Mouse (Mus musculus): ENCODE measurements around the gene Cacna2d1. TPM values are rescaled to one million over a fixed set of nuclear protein-coding genes. Genes with fewer than 3 reads are reported as not detected.

Gene Cacna2d1
- polyA plus RNA-seq, 2 experiments: 25.0 to 26.0 TPM

DNA sequence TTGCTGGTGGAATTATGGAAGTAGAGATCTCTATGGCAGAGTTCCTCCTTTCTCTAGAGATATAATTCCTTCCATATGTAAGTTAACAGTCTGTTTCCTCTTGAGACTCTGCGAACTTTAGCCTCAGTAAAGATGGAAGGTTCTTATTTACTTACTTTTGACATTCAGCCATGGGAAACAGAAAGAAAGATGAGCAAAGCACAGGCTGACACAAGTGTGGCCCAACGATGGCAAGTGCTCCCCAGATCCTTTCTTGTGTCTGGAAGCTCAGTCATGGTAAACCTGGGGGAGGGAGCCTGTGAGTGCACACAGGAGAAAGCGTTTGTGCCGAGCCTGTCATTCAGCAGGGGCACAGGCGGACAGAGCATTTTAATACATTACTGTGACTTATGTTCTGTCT, 48.9 kb downstream of the Cacna2d1 start:
- Histone ChIP-seq H3K27ac (replicated peaks; ENCODE audit: low read depth, low read length) (no peak overlapping the region), H3K4me3 (replicated peaks; ENCODE audit: low read length) (no peak overlapping the region), H3K9ac (ENCODE audit: low read depth, low read length, severe bottlenecking) (no peak overlapping the region), H3K36me3 (ENCODE audit: control insufficient read depth, insufficient read depth, low read length) (no peaks in the 10 kb centered on the region), H3K4me2 (replicated peaks; ENCODE audit: low read depth, low read length, severe bottlenecking) (no peak overlapping the region; the same call in 1 of the 2 replicates), H3K9me3 (ENCODE audit: control insufficient read depth, low read length) (no peaks in the 10 kb centered on the region), H3K27me3 (ENCODE audit: control insufficient read depth, insufficient read depth, low read length) (no peaks in the 10 kb centered on the region), H3K4me1 (ENCODE audit: control insufficient read depth, insufficient read depth, low read length) (peaks cover 8% of the 10 kb centered on the region; the same call in 1 of the 2 replicates)
- ATAC-seq (ENCODE audit: low FRiP score, low read depth): no peak
- DNase-seq (ENCODE audit: low spot score): no peak
- no peak for TF ChIP-seq POLR2A (IDR thresholded peaks at IDR 0.05; ENCODE audit: borderline replicate concordance, extremely low read depth, insufficient read depth, insufficient read length)
- 15% methylated on average over 5 of the region's 5 CpGs for WGBS

GRCm38 (mm10) chr5:15985228-15985858, 50.9 kb downstream of the Cacna2d1 start:
- H3K36me3 ChIP-seq (ENCODE audit: control insufficient read depth, insufficient read depth, low read length): no peaks in the 10 kb centered on the region
- WGBS: 86% methylated on average over 7 of the region's 7 CpGs
- H3K4me2 ChIP-seq (replicated peaks; ENCODE audit: low read depth, low read length, severe bottlenecking): no peak overlapping the region
- ATAC-seq (ENCODE audit: low FRiP score, low read depth): no peak
- no peak overlapping the region for H3K4me3 ChIP-seq (replicated peaks; ENCODE audit: low read length)
- no peak overlapping the region for H3K9ac ChIP-seq (ENCODE audit: low read depth, low read length, severe bottlenecking)
- no peak for TF ChIP-seq POLR2A (IDR thresholded peaks at IDR 0.05; ENCODE audit: borderline replicate concordance, extremely low read depth, insufficient read depth, insufficient read length)
- DNase-seq (ENCODE audit: low spot score): no peak
- H3K27me3 ChIP-seq (ENCODE audit: control insufficient read depth, insufficient read depth, low read length): no peaks in the 10 kb centered on the region
- H3K4me1 ChIP-seq (ENCODE audit: control insufficient read depth, insufficient read depth, low read length): peaks cover 8% of the 10 kb centered on the region; the same call in 1 of the 2 replicates
- H3K27ac ChIP-seq (replicated peaks; ENCODE audit: low read depth, low read length): no peak overlapping the region
- H3K9me3 ChIP-seq (ENCODE audit: control insufficient read depth, low read length): no peaks in the 10 kb centered on the region

GRCm38 (mm10) chr5:15985901-15986300, 51.4 kb downstream of the Cacna2d1 start:
- 60% methylated on average over 4 of the region's 4 CpGs for WGBS
- TF ChIP-seq POLR2A (IDR thresholded peaks at IDR 0.05; ENCODE audit: borderline replicate concordance, extremely low read depth, insufficient read depth, insufficient read length): no peak

DNA sequence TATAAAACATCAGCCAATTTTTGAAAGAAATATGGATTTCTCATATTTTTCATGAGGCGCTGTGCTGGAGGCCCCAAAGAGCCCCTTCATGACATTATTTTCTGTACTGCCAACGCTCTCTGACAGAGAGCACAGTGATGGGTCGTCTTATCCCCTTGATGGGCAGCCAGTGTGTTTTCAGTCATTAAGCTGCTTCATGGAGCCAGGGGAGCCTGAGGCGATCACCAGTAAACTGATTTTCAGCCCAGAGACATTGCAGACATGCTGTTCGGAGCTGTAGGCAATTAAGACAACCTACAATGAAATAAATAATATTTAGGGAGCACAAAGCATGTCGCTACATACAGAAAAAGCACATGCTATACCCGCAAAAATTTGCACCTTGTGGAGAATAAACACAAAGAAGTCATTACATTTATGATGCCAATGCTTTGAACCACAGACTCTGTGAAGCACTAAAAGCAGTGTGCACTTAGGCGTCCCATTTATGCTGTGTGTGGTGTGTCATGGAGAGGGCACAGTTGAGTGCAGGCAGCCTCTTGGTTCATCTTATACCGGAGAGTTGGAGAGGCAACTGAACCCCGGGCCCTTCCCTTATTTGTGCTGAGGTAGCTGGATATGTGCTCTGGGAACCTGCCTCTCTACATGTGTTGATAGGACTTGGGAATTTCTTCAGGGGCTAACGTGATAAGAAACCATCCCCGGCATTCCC, 57.1 kb downstream of the Cacna2d1 start:
- no peak overlapping the region for H3K9ac ChIP-seq (ENCODE audit: low read depth, low read length, severe bottlenecking)
- no peak overlapping the region for H3K27ac ChIP-seq (replicated peaks; ENCODE audit: low read depth, low read length)
- H3K36me3 ChIP-seq (ENCODE audit: control insufficient read depth, insufficient read depth, low read length): no peaks in the 10 kb centered on the region
- no peak overlapping the region for H3K4me3 ChIP-seq (replicated peaks; ENCODE audit: low read length)
- no peak for TF ChIP-seq POLR2A (IDR thresholded peaks at IDR 0.05; ENCODE audit: borderline replicate concordance, extremely low read depth, insufficient read depth, insufficient read length)
- ATAC-seq (ENCODE audit: low FRiP score, low read depth) (no peak), DNase-seq (ENCODE audit: low spot score) (no peak)
- WGBS: 63% methylated on average over 12 of the region's 12 CpGs
- H3K9me3 ChIP-seq (ENCODE audit: control insufficient read depth, low read length): no peaks in the 10 kb centered on the region
- no peaks in the 10 kb centered on the region for H3K4me1 ChIP-seq (ENCODE audit: control insufficient read depth, insufficient read depth, low read length)
- H3K27me3 ChIP-seq (ENCODE audit: control insufficient read depth, insufficient read depth, low read length): no peaks in the 10 kb centered on the region
- no peak overlapping the region for H3K4me2 ChIP-seq (replicated peaks; ENCODE audit: low read depth, low read length, severe bottlenecking)

More at GRCm38 (mm10) chr5:15985901-15986300, 51.4 kb downstream of the Cacna2d1 start:
- DNase-seq (ENCODE audit: low spot score) (no peak), ATAC-seq (ENCODE audit: low FRiP score, low read depth) (no peak)
- no peak overlapping the region for H3K27ac ChIP-seq (replicated peaks; ENCODE audit: low read depth, low read length)
- H3K9me3 ChIP-seq (ENCODE audit: control insufficient read depth, low read length): no peaks in the 10 kb centered on the region
- H3K36me3 ChIP-seq (ENCODE audit: control insufficient read depth, insufficient read depth, low read length): no peaks in the 10 kb centered on the region
- H3K27me3 ChIP-seq (ENCODE audit: control insufficient read depth, insufficient read depth, low read length): no peaks in the 10 kb centered on the region
- no peak overlapping the region for H3K4me2 ChIP-seq (replicated peaks; ENCODE audit: low read depth, low read length, severe bottlenecking)
- peaks cover 8% of the 10 kb centered on the region; the same call in 1 of the 2 replicates for H3K4me1 ChIP-seq (ENCODE audit: control insufficient read depth, insufficient read depth, low read length)
- no peak overlapping the region for H3K9ac ChIP-seq (ENCODE audit: low read depth, low read length, severe bottlenecking)
- H3K4me3 ChIP-seq (replicated peaks; ENCODE audit: low read length): no peak overlapping the region

DNA sequence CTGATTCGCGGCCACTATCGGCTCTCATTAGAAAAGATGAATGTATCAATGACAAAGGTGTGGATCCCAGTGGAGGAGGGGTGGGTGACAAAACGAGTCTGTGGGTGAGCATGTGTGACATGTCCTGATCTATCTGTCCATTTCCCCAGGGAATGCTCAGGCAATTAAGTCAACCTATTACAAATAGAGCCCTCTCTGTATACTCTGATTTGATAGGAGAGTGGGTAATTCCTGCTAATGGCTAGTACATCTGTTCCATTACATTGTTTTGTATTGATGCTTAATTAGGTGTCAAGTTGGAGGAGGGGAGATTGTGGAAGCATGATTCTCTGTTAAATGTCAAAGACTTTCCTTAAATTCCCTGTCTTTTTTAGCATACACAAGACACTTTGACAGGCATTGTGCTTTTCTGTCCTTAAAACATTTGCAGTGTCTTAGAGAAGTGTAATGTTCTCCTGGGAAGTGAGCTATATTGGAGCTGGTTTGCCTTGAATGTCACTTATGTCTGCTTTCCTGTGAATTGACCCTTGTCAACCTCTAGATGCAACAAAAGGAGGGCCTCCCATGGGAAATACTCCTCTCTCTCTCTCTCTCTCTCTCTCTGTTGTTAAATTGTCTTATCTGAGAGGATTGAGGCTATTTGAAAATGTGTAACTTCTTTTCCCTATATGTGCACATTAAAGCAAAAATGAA, 58.9 kb downstream of the Cacna2d1 start:
- no peaks in the 10 kb centered on the region for H3K4me1 ChIP-seq (ENCODE audit: control insufficient read depth, insufficient read depth, low read length)
- no peak overlapping the region for H3K4me2 ChIP-seq (replicated peaks; ENCODE audit: low read depth, low read length, severe bottlenecking)
- H3K9me3 ChIP-seq (ENCODE audit: control insufficient read depth, low read length): no peaks in the 10 kb centered on the region
- no peaks in the 10 kb centered on the region for H3K36me3 ChIP-seq (ENCODE audit: control insufficient read depth, insufficient read depth, low read length)
- 70% methylated on average over 4 of the region's 4 CpGs for WGBS
- H3K27ac ChIP-seq (replicated peaks; ENCODE audit: low read depth, low read length): no peak overlapping the region
- no peaks in the 10 kb centered on the region for H3K27me3 ChIP-seq (ENCODE audit: control insufficient read depth, insufficient read depth, low read length)
- no peak overlapping the region for H3K9ac ChIP-seq (ENCODE audit: low read depth, low read length, severe bottlenecking)
- no peak for TF ChIP-seq POLR2A (IDR thresholded peaks at IDR 0.05; ENCODE audit: borderline replicate concordance, extremely low read depth, insufficient read depth, insufficient read length)
- H3K4me3 ChIP-seq (replicated peaks; ENCODE audit: low read length): no peak overlapping the region
- no peak for DNase-seq (ENCODE audit: low spot score)
- ATAC-seq (ENCODE audit: low FRiP score, low read depth): no peak

All from limb, embryonic 14.5 days (tissue).